Mouse (Mus musculus) lung, postnatal 0 days (tissue): ENCODE measurements around the gene Sema3b.

Source experiments
- CTCF ChIP-seq: IDR thresholded peaks from 2 replicates; pipeline ENCODE4 v1.5.1; 2016; ENCODE audit warnings: antibody characterized with exemption, mild to moderate bottlenecking
- EP300 ChIP-seq: IDR thresholded peaks from 2 replicates; pipeline ENCODE4 v1.6.1; 2016; ENCODE audit warnings: antibody characterized with exemption, mild to moderate bottlenecking, control low read depth

GRCm38 (mm10) chr9:107586974-107587832 lies 21.8 kb downstream of the Sema3b start, which contains the start of gene Ifrd2:
- no peak for TF ChIP-seq CTCF
- TF ChIP-seq EP300: peak; percentile 61
